8 mouse cellular contexts compared by ENCODE assay signal in the genomic region with DNA sequence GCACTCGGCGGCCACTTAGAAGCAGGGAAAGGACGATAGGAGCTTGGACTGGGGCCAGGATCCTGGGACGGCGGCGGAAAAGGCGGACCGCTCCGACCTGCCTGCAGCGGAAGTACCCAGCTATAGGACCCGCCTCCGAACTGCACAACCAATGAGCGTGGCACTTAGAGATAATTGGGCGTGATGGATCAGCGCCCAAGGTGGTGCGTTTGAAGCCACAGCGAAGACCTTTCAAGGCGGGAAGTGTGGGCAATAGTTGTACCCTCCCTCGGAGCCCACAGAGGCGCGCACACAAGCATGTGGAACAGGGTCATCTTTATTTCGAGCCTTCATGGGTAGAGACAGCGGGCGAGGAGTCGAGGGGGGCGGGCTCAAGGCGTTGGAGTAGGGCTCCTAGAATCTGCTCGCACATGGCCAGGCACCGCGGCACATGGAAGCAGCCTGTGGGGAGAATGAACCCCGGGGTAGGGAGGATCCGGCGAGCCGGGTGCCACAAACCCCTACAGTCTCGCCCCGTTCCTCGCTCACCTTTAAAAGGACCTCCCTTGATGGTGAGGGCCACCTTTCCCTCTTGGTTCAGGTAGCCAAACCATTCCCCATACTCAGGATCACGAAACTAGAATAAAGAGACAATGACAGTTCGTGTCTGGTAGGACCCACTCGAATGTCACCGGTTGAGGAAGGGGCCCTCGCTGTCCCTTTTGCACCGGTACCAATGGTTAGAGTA. TPM values are rescaled to one million over a fixed set of nuclear protein-coding genes. Genes with fewer than 3 reads are reported as not detected.
DNase-seq lines count a peak whose midpoint lies in the region; ATAC-seq and TF ChIP-seq lines count a peak whose summit lies in the region.

A gene (minus strand): TSS at position 48 of the 727 bp plus-strand sequence.
A gene (minus strand): TSS at position 122 of the 727 bp plus-strand sequence.

- ATAC-seq in embryonic facial prominence, embryonic 14.5 days (ENCODE audit: low read depth) = peak; percentile 98
- peak; percentile 94 for ATAC-seq in limb, embryonic 14.5 days (ENCODE audit: low FRiP score, low read depth)
- ATAC-seq in midbrain, postnatal 0 days (ENCODE audit: low FRiP score) = peak; percentile 98

- no peak for TF ChIP-seq CTCF in midbrain, postnatal 0 days (IDR thresholded peaks at IDR 0.05)

- peak within 1 kb of the TSS; percentile 59 for H3K4me3 ChIP-seq in embryonic facial prominence, embryonic 14.5 days (ENCODE audit: low read depth, low read length)
- H3K4me3 ChIP-seq in limb, embryonic 14.5 days (replicated peaks; ENCODE audit: low read length) = peak within 1 kb of the TSS; percentile 52
- peak within 1 kb of the TSS; percentile 53 for H3K4me3 ChIP-seq in midbrain, postnatal 0 days (ENCODE audit: low read depth, low read length)

- peaks cover 15% of the 10 kb centered on the region; the same call in 1 of the 2 replicates for H3K36me3 ChIP-seq in embryonic facial prominence, embryonic 14.5 days (ENCODE audit: control insufficient read depth, insufficient read depth, low read length)
- H3K36me3 ChIP-seq in limb, embryonic 14.5 days (ENCODE audit: control insufficient read depth, insufficient read depth, low read length) = peaks cover 21% of the 10 kb centered on the region
- H3K36me3 ChIP-seq in midbrain, postnatal 0 days (ENCODE audit: insufficient read depth, low read length) = peaks cover 5% of the 10 kb centered on the region

- H3K9me3 ChIP-seq in embryonic facial prominence, embryonic 14.5 days (ENCODE audit: control insufficient read depth, low read length) = no peaks in the 10 kb centered on the region
- H3K9me3 ChIP-seq in limb, embryonic 14.5 days (ENCODE audit: control insufficient read depth, low read length) = no peaks in the 10 kb centered on the region
- no peaks in the 10 kb centered on the region for H3K9me3 ChIP-seq in midbrain, postnatal 0 days (ENCODE audit: low read length)

- no peaks in the 10 kb centered on the region for H3K27me3 ChIP-seq in embryonic facial prominence, embryonic 14.5 days (replicated peaks; ENCODE audit: control insufficient read depth, insufficient read depth, low read length)
- H3K27me3 ChIP-seq in limb, embryonic 14.5 days (ENCODE audit: control insufficient read depth, insufficient read depth, low read length) = no peaks in the 10 kb centered on the region
- H3K27me3 ChIP-seq in midbrain, postnatal 0 days (ENCODE audit: insufficient read depth, low read length) = no peaks in the 10 kb centered on the region

- H3K4me2 ChIP-seq in embryonic facial prominence, embryonic 14.5 days (ENCODE audit: low read depth, low read length) = peak within 1 kb of the TSS; percentile 68
- peak within 1 kb of the TSS; percentile 59 for H3K4me2 ChIP-seq in limb, embryonic 14.5 days (replicated peaks; ENCODE audit: low read depth, low read length, severe bottlenecking)
- H3K4me2 ChIP-seq in midbrain, postnatal 0 days (ENCODE audit: low read depth, low read length, poor library complexity, severe bottlenecking) = peak within 1 kb of the TSS; percentile 58

- no peak for TF ChIP-seq POLR2A in limb, embryonic 14.5 days (IDR thresholded peaks at IDR 0.05; ENCODE audit: borderline replicate concordance, extremely low read depth, insufficient read depth, insufficient read length)

- H3K4me1 ChIP-seq in embryonic facial prominence, embryonic 14.5 days (ENCODE audit: control insufficient read depth, insufficient read depth, low read length) = no peaks in the 10 kb centered on the region
- H3K4me1 ChIP-seq in limb, embryonic 14.5 days (ENCODE audit: control insufficient read depth, insufficient read depth, low read length) = no peaks in the 10 kb centered on the region
- H3K4me1 ChIP-seq in midbrain, postnatal 0 days (ENCODE audit: insufficient read depth, low read length) = no peaks in the 10 kb centered on the region

- H3K27ac ChIP-seq in embryonic facial prominence, embryonic 14.5 days (replicated peaks; ENCODE audit: low read depth, low read length) = peak within 1 kb of the TSS; percentile 78
- peak within 1 kb of the TSS; percentile 38; the same call in 1 of the 2 replicates for H3K27ac ChIP-seq in limb, embryonic 14.5 days (replicated peaks; ENCODE audit: low read depth, low read length)
- H3K27ac ChIP-seq in midbrain, postnatal 0 days (ENCODE audit: low read depth, low read length) = peak within 1 kb of the TSS; percentile 71

- H3K9ac ChIP-seq in embryonic facial prominence, embryonic 14.5 days (ENCODE audit: low read depth, low read length) = peak within 1 kb of the TSS; percentile 73
- H3K9ac ChIP-seq in limb, embryonic 14.5 days (ENCODE audit: low read depth, low read length, severe bottlenecking) = peak within 1 kb of the TSS; percentile 63
- peak within 1 kb of the TSS; percentile 59 for H3K9ac ChIP-seq in midbrain, postnatal 0 days (replicated peaks; ENCODE audit: low read length, poor library complexity, severe bottlenecking)

- peak; percentile 94 for DNase-seq in 416B (ENCODE audit: low read depth)
- DNase-seq in adrenal gland, postnatal 4 days (ENCODE audit: low spot score in 2 of 2) = peak; percentile 56 to 71
- peak; percentile 95 for DNase-seq in embryonic facial prominence, embryonic 14.5 days (ENCODE audit: low spot score)
- peak; percentile 84 for DNase-seq in heart, adult 8-10 months (ENCODE audit: low spot score)
- DNase-seq in kidney, adult 9 months = peak; percentile 90
- peak; percentile 91 for DNase-seq in limb, embryonic 14.5 days (ENCODE audit: low spot score)
- DNase-seq in midbrain, postnatal 0 days (ENCODE audit: low spot score) = peak; percentile 95
- peak; percentile 86 to 91 for DNase-seq in spleen, postnatal 4 days (ENCODE audit: low spot score in 2 of 2)

- 15% methylated on average over 38 of the region's 43 CpGs for WGBS in embryonic facial prominence, embryonic 14.5 days
- WGBS in limb, embryonic 14.5 days = 21% methylated on average over 43 of the region's 43 CpGs
- 17% methylated on average over 43 of the region's 43 CpGs for WGBS in midbrain, postnatal 0 days

RNA-seq across cellular contexts. Expression of the first gene that starts in this region (rescaled TPM):
- 10 to 100 TPM in 1 of 2 experiments, 1 to 10 TPM in 1; 6.6 to 10.1 TPM for total RNA-seq in adrenal gland, postnatal 4 days (2021)
- 2.3 and 4.5 TPM in 2 replicates for polyA plus RNA-seq in embryonic facial prominence, embryonic 14.5 days (2014; fragmentation: Nextera tagmentation; extraction: Ambion mirVana)
- 1 to 10 TPM in 2 of 4 experiments, under 1 TPM in 2; 0.47 to 2.9 (median 1.3) TPM for total RNA-seq in heart, adult 8-10 months (2022)
- 8.8 and 9.3 TPM in 2 replicates for polyA plus RNA-seq in limb, embryonic 14.5 days (2012; rRNA removed)
- 2.7 and 3.7 TPM in 2 replicates for polyA plus RNA-seq in limb, embryonic 14.5 days (2014; fragmentation: Nextera tagmentation; extraction: Ambion mirVana)
- total RNA-seq in midbrain, postnatal 0 days (2014; rRNA removed) = 4.8 and 5.6 TPM in 2 replicates
- 1.3 and 1.4 TPM in 2 replicates for polyA plus RNA-seq in midbrain, postnatal 0 days (2015; fragmentation: Nextera tagmentation; extraction: Ambion mirVana)

RNA-seq across cellular contexts. Expression of the second gene that starts in this region (rescaled TPM):
- 100 to 1,000 TPM in 1 of 2 experiments, 10 to 100 TPM in 1; 98.4 to 104 TPM for total RNA-seq in adrenal gland, postnatal 4 days (2021)
- polyA plus RNA-seq in embryonic facial prominence, embryonic 14.5 days (2014; fragmentation: Nextera tagmentation; extraction: Ambion mirVana) = 102 and 110 TPM in 2 replicates
- 10 to 100 TPM; 46.4 to 59.7 (median 56.5) TPM for total RNA-seq in heart, adult 8-10 months (2022)
- 114 and 128 TPM in 2 replicates for polyA plus RNA-seq in limb, embryonic 14.5 days (2012; rRNA removed)
- 112 and 117 TPM in 2 replicates for polyA plus RNA-seq in limb, embryonic 14.5 days (2014; fragmentation: Nextera tagmentation; extraction: Ambion mirVana)
- 47.7 and 83.0 TPM in 2 replicates for total RNA-seq in midbrain, postnatal 0 days (2014; rRNA removed)
- 77.5 and 81.8 TPM in 2 replicates for polyA plus RNA-seq in midbrain, postnatal 0 days (2015; fragmentation: Nextera tagmentation; extraction: Ambion mirVana)

Comparison
In these comparisons a context has a peak if more than half of its experiments do, and no peak if none do; other contexts are left out.
1. Peak in every context shown above with its lines: DNase-seq, ATAC-seq, H3K4me3 ChIP-seq and H3K27ac ChIP-seq.